Mouse (Mus musculus): ENCODE data around the gene Crhbp. TPM values are rescaled to one million over a fixed set of nuclear protein-coding genes. Genes with fewer than 3 reads are reported as not detected.

The Crhbp gene
- total RNA-seq, 2 experiments from 2014 or later: not detected

DNA sequence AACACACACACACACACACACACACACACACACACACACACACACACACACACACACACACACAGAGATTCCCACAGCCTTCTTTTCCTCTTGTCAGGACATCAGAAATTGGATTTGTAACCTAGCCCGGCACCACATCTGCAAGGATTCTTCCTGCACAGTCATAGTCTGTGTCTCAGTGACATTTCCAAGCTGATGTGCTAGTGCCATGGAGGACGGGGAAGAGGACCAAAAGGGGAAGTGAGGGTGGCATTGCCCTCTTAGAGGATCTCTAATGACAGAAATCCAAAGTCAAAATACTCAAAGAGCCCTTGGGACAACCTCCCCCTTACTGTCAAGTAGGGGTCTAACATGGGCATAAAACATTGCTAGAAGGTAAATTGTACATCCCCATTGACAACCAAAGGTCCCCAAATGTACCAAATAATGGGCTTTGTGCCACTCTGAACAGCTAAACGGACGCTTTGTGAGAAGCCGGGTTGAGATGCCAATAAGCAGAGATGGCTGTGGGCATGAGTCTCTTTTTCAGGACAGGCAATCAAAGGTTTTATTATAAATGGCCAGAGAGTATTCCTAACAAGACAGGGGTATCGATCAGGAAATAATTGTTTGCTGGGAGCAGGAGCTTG is 26.0 kb downstream of the Crhbp start:
- DNase-seq: no peak

DNA sequence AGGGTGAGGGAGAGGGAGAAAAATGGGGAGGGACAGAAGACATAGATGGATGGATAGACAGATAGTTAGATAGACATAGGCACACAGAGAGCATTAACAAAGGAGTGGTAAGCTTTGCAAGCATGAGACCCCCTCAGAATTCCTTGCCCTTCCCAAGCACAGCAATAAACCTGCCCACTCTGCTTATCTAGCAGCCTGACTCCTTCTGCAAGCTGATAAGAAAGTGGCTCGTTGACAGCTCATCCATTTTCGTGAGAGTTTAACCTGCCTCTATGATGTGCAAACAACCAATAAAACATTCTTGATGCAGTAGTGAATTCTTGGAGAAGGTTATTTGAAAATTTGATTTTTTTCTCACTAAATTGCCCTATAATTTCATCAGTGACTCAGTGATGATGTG is 32.5 kb downstream of the Crhbp start:
- DNase-seq: no peak

GRCm38 (mm10) chr13:95393242-95393641 is 51.5 kb downstream of the Crhbp start:
- no peak for DNase-seq

DNA sequence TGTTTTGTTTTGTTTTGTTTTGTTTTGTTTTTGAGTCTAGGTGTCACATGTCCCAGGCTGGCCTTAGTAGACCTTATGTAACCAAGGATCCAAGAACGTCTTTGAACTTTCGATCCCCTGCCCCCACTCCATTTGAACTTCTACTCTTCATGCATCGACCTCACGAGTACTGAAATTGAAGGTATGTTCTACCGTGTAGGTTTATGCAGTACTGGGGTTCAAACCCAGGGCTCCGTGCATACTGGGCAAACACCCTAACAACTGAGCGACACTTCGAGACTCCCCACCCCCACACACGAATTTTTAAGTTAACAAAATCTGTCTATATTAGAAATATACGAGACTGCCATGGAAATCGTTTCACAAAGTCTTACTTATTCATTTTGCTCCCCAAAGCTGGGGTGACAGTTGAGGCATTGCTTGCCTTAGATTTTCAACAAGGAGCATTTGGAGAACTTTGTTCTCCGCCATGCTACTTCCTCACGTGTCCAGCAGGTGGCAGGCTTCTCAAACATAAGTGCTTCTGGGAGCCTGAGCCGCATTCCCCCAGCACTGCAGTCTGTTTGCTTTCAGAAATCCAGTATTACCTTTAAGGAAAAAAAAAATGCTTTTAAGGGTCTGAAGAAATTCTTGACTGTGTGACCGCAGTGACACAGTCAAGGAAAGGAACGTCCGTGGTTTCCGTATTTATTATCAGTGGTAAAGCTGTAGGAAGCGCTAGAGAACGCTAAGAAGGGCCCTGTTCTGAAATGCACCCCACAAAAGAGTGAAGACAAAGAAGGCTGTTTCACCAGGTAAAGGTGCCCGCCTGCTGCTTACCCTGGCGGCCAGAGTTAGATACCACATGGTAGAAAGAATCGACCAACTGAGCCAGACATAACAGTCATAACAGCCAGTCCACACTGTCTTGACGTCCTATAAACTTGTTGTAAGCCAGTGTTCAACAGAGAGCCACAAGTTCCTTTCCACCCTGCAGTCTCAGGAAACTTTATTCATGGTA is 54.6 kb downstream of the Crhbp start:
- DNase-seq: peak; percentile 86

DNA sequence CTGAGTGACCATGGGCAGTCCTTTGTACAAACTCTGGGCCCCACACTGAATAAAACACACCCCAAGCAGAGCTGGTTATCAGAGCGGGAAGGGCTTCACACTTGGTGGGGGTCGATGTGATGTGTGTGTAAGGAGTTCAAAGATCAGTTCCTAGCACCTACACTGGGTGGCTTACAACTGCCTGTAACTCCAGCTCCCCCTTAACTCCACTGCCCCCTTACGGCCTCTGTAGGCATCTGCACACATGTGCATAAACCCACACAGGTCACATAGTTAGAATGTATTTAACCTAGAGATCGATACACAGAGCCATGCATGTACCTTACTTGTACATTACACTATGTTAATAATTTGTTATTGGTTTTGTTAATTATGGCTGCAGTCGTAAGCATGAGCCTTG is 56.5 kb downstream of the Crhbp start:
- DNase-seq: no peak

DNA sequence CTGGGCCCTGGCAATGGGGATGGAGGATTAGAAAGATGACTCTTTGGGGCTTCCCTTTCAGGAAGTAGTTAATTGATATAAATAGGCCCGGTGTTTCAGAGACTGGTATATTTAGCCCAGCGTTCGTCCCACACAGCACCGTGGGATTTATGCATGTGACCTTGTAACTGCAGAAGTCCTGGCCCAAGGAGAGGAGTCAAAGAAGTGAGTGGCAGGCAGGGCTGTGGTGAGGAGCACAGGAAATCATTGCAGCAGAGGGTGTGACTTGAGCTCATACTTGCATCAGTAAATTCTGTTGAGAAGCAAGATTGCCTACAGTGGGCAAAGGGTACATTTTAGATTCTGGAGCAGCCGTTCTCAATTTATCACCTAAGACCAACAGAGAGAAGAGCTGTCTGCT is 62.3 kb downstream of the Crhbp start:
- DNase-seq: no peak

Other genes starting within 250 kb of the Crhbp start
- 1 to 10 TPM; 3.1 to 4.3 TPM for gene Pde8b, start 194.6 kb downstream of the Crhbp start, total RNA-seq (2021)
- 10 to 100 TPM; 47.5 to 49.6 TPM for gene Zbed3, start 121.3 kb downstream of the Crhbp start, total RNA-seq (2021)
- 10 to 100 TPM; 27.9 to 28.3 TPM for gene Aggf1, start 69.6 kb downstream of the Crhbp start, total RNA-seq (2021)
- not detected for gene S100z, start 33.8 kb upstream of the Crhbp start, total RNA-seq (2021)
- gene F2rl1, start 80.3 kb upstream of the Crhbp start, total RNA-seq (2021): 1 to 10 TPM; 2.5 to 2.7 TPM
- gene F2r, start 173.6 kb upstream of the Crhbp start, total RNA-seq (2021): 10 to 100 TPM; 66.3 to 72.7 TPM